ENCODE assay signal across 20 mouse cellular contexts in genomic region chr7:35130888-35131287, GRCm38 (mm10). TPM values are rescaled to one million over a fixed set of nuclear protein-coding genes. Genes with fewer than 3 reads are reported as not detected.
DNase-seq lines count a peak whose midpoint lies in the region; ATAC-seq and TF ChIP-seq lines count a peak whose summit lies in the region.
"Had no signal": no experiment of that assay in that cellular context is flagged by ENCODE, and none has a peak within 500 bp of the region (broad histone marks: within the 10 kb centered on the region; RNA-seq: fewer than 3 reads in every experiment).

No protein-coding gene starts in this region.

- DNase-seq in adrenal gland, postnatal 14 days, result peak; percentile 55
- no peak for DNase-seq in adrenal gland, adult 18-20 months (ENCODE audit: low spot score in 2 of 2)
- DNase-seq in liver, postnatal 0 days, result no peak
- no peak for DNase-seq in liver
- DNase-seq in lung, postnatal 14 days, result peak; percentile 42
- DNase-seq in lung, postnatal 10 days, result no peak
- DNase-seq: adrenal gland, adult 8-10 months; cerebellum, adult 11-12 months; cerebellum, adult 9-10 months; gastrocnemius, postnatal 36 days; heart, adult 11 months; heart, postnatal 4 days had no signal

- H3K4me1 ChIP-seq in liver, postnatal 0 days (ENCODE audit: insufficient read depth), result peaks cover 37% of the 10 kb centered on the region
- H3K4me1 ChIP-seq in intestine, postnatal 0 days (replicated peaks; ENCODE audit: control insufficient read depth, insufficient read depth, low read length), result no peaks in the 10 kb centered on the region

- no peaks in the 10 kb centered on the region for H3K9me3 ChIP-seq in liver, postnatal 0 days (ENCODE audit: low read length)
- H3K9me3 ChIP-seq in intestine, postnatal 0 days (ENCODE audit: control insufficient read depth), result no peaks in the 10 kb centered on the region
- H3K9me3 ChIP-seq: embryonic facial prominence, embryonic 12.5 days; forebrain, embryonic 15.5 days; heart, embryonic 13.5 days; hindbrain, embryonic 12.5 days had no signal

- H3K36me3 ChIP-seq in liver, postnatal 0 days (replicated peaks; ENCODE audit: insufficient read depth, low read length), result no peaks in the 10 kb centered on the region
- no peaks in the 10 kb centered on the region for H3K36me3 ChIP-seq in intestine, postnatal 0 days (ENCODE audit: control insufficient read depth, insufficient read depth)
- H3K36me3 ChIP-seq: embryonic facial prominence, embryonic 12.5 days; forebrain, embryonic 15.5 days; heart, embryonic 13.5 days; hindbrain, embryonic 12.5 days had no signal

- H3K4me2 ChIP-seq in liver, postnatal 0 days (ENCODE audit: low read depth, low read length), result no peak overlapping the region
- H3K4me2 ChIP-seq in intestine, postnatal 0 days (replicated peaks; ENCODE audit: low read depth), result no peak overlapping the region
- H3K4me2 ChIP-seq: embryonic facial prominence, embryonic 12.5 days; forebrain, embryonic 15.5 days; heart, embryonic 13.5 days; hindbrain, embryonic 12.5 days had no signal

- no peak for TF ChIP-seq CTCF in liver, postnatal 0 days (IDR thresholded peaks at IDR 0.05; ENCODE audit: low read depth)
- TF ChIP-seq CTCF in intestine, postnatal 0 days (IDR thresholded peaks at IDR 0.05; ENCODE audit: low read depth), result no peak

- H3K27ac ChIP-seq in liver, postnatal 0 days (ENCODE audit: low read depth), result peak overlapping the region; percentile 62
- no peak overlapping the region for H3K27ac ChIP-seq in intestine, postnatal 0 days (ENCODE audit: low read depth, low read length)
- H3K27ac ChIP-seq: embryonic facial prominence, embryonic 12.5 days; forebrain, embryonic 15.5 days; heart, embryonic 13.5 days; hindbrain, embryonic 12.5 days had no signal

- WGBS in liver, postnatal 0 days (ENCODE audit: insufficient replicate concordance), result 78% methylated on average over 5 of the region's 5 CpGs
- WGBS in intestine, postnatal 0 days, result 85% methylated on average over 5 of the region's 5 CpGs

- no peak for TF ChIP-seq EP300 in liver, postnatal 0 days (IDR thresholded peaks at IDR 0.05; ENCODE audit: low read depth)

- H3K4me3 ChIP-seq in liver, postnatal 0 days (ENCODE audit: low read depth, low read length), result no peak overlapping the region
- no peak overlapping the region for H3K4me3 ChIP-seq in intestine, postnatal 0 days (ENCODE audit: low read depth, low read length)
- H3K4me3 ChIP-seq: embryonic facial prominence, embryonic 12.5 days; forebrain, embryonic 15.5 days; heart, embryonic 13.5 days; hindbrain, embryonic 12.5 days had no signal

- no peak overlapping the region for H3K9ac ChIP-seq in liver, postnatal 0 days (replicated peaks)
- no peak overlapping the region for H3K9ac ChIP-seq in intestine, postnatal 0 days (ENCODE audit: low read depth, low read length)
- H3K9ac ChIP-seq: embryonic facial prominence, embryonic 12.5 days; forebrain, embryonic 15.5 days; heart, embryonic 13.5 days; hindbrain, embryonic 12.5 days had no signal

- ATAC-seq in liver, postnatal 0 days, result no peak
- ATAC-seq in intestine, postnatal 0 days, result no peak
- ATAC-seq: forebrain, embryonic 15.5 days; hindbrain, embryonic 16.5 days had no signal

- no peaks in the 10 kb centered on the region for H3K27me3 ChIP-seq in liver, postnatal 0 days (ENCODE audit: insufficient read depth, low read length)
- H3K27me3 ChIP-seq in intestine, postnatal 0 days (replicated peaks; ENCODE audit: control insufficient read depth, insufficient read depth, low read length), result no peaks in the 10 kb centered on the region
- H3K27me3 ChIP-seq: embryonic facial prominence, embryonic 12.5 days; forebrain, embryonic 15.5 days had no signal

RNA-seq across cellular contexts. Expression of gene Cebpa, which starts 11.8 kb away (rescaled TPM):
- 178 and 183 TPM in 2 replicates for total RNA-seq in adrenal gland, postnatal 14 days (2021)
- 100 to 1,000 TPM; 102 to 266 TPM for total RNA-seq in adrenal gland, adult 18-20 months (2021)
- polyA plus RNA-seq in liver, postnatal 0 days (2015; fragmentation: Nextera tagmentation; extraction: Ambion mirVana), result 20.2 and 34.0 TPM in 2 replicates
- 25.1 and 28.0 TPM in 2 replicates for polyA plus RNA-seq in intestine, postnatal 0 days (2015; fragmentation: Nextera tagmentation; extraction: Ambion mirVana)

RNA-seq across cellular contexts. Expression of gene Slc7a10, which starts 55.3 kb away (rescaled TPM):
- 1.5 and 3.6 TPM in 2 replicates for total RNA-seq in adrenal gland, postnatal 14 days (2021)
- 10 to 100 TPM in 1 of 2 experiments, 1 to 10 TPM in 1; 8.6 to 19.4 TPM for total RNA-seq in adrenal gland, adult 18-20 months (2021)
- 0.12 TPM in 2 replicates for polyA plus RNA-seq in liver, postnatal 0 days (2015; fragmentation: Nextera tagmentation; extraction: Ambion mirVana)
- polyA plus RNA-seq in intestine, postnatal 0 days (2015; fragmentation: Nextera tagmentation; extraction: Ambion mirVana), result 0.34 and 0.42 TPM in 2 replicates
- total RNA-seq: MEL had no signal
- polyA plus RNA-seq: C2C12 had no signal

Comparison
In these comparisons a context has a peak if more than half of its experiments do, and no peak if none do; other contexts are left out.
1. DNase-seq: peak in adrenal gland, postnatal 14 days (single experiment) and lung, postnatal 14 days (single experiment); none in adrenal gland, adult 18-20 months (0 of 2), liver, postnatal 0 days (single experiment), liver (single experiment) and lung, postnatal 10 days (single experiment).